Comparison of ENCODE assay signal across 8 mouse cellular contexts in genomic region chr15:91672645-91673568, GRCm38 (mm10). TPM values are rescaled to one million over a fixed set of nuclear protein-coding genes. Genes with fewer than 3 reads are reported as not detected.
DNase-seq lines count a peak whose midpoint lies in the region; ATAC-seq lines count a peak whose summit lies in the region.

Gene Lrrk2, plus strand, starts transcription at chr15:91673175.

- peak within 1 kb of the TSS; percentile 80 for H3K27ac ChIP-seq in embryonic facial prominence, embryonic 12.5 days
- H3K27ac ChIP-seq in limb, embryonic 10.5 days = peak within 1 kb of the TSS; percentile 83
- H3K27ac ChIP-seq in midbrain, embryonic 11.5 days (ENCODE audit: low read depth, low read length) = no peak within 1 kb of the TSS

- peak; percentile 96; the same call in 1 of the 2 replicates for ATAC-seq in embryonic facial prominence, embryonic 12.5 days (ENCODE audit: insufficient number of reproducible peaks, insufficient read depth, low FRiP score, low TSS enrichment)
- ATAC-seq in midbrain, embryonic 11.5 days (ENCODE audit: low FRiP score) = peak; percentile 99

- H3K36me3 ChIP-seq in embryonic facial prominence, embryonic 12.5 days = no peaks in the 10 kb centered on the region
- no peaks in the 10 kb centered on the region for H3K36me3 ChIP-seq in limb, embryonic 10.5 days
- H3K36me3 ChIP-seq in midbrain, embryonic 11.5 days (ENCODE audit: control insufficient read depth, insufficient read depth, low read length) = no peaks in the 10 kb centered on the region

- no peaks in the 10 kb centered on the region for H3K4me1 ChIP-seq in embryonic facial prominence, embryonic 12.5 days
- H3K4me1 ChIP-seq in limb, embryonic 10.5 days = peaks cover 19% of the 10 kb centered on the region; the same call in 1 of the 2 replicates
- H3K4me1 ChIP-seq in midbrain, embryonic 11.5 days (ENCODE audit: control insufficient read depth, insufficient read depth, low read length) = no peaks in the 10 kb centered on the region

- peak within 1 kb of the TSS; percentile 61 for H3K4me2 ChIP-seq in embryonic facial prominence, embryonic 12.5 days (replicated peaks)
- H3K4me2 ChIP-seq in midbrain, embryonic 11.5 days = peak within 1 kb of the TSS; percentile 48

- peak within 1 kb of the TSS; percentile 55 for H3K4me3 ChIP-seq in embryonic facial prominence, embryonic 12.5 days
- peak within 1 kb of the TSS; percentile 58 for H3K4me3 ChIP-seq in limb, embryonic 10.5 days
- H3K4me3 ChIP-seq in midbrain, embryonic 11.5 days (ENCODE audit: low read depth, low read length) = peak within 1 kb of the TSS; percentile 37

- H3K27me3 ChIP-seq in embryonic facial prominence, embryonic 12.5 days = no peaks in the 10 kb centered on the region
- no peaks in the 10 kb centered on the region for H3K27me3 ChIP-seq in limb, embryonic 10.5 days (ENCODE audit: low read depth, poor library complexity, severe bottlenecking)
- H3K27me3 ChIP-seq in midbrain, embryonic 11.5 days (ENCODE audit: control insufficient read depth, insufficient read depth, low read length) = no peaks in the 10 kb centered on the region

- H3K9me3 ChIP-seq in embryonic facial prominence, embryonic 12.5 days = no peaks in the 10 kb centered on the region
- no peaks in the 10 kb centered on the region for H3K9me3 ChIP-seq in limb, embryonic 10.5 days (replicated peaks)
- H3K9me3 ChIP-seq in midbrain, embryonic 11.5 days (ENCODE audit: control insufficient read depth, low read length) = no peaks in the 10 kb centered on the region

- WGBS in embryonic facial prominence, embryonic 12.5 days = 4% methylated on average over 37 of the region's 40 CpGs
- 3% methylated on average over 39 of the region's 40 CpGs for WGBS in limb, embryonic 10.5 days
- 3% methylated on average over 40 of the region's 40 CpGs for WGBS in midbrain, embryonic 11.5 days

- DNase-seq in adrenal gland, postnatal 14 days = peak; percentile 96
- peak; percentile 99 for DNase-seq in heart, adult 11 months
- DNase-seq in kidney, adult 11 months = peak; percentile 83
- DNase-seq in limb, embryonic 10.5 days (ENCODE audit: low spot score) = peak; percentile 84
- peak; percentile 96 for DNase-seq in midbrain, embryonic 11.5 days (ENCODE audit: low spot score, missing footprints)
- peak; percentile 65 for DNase-seq in right cerebral cortex, postnatal 4 days
- peak; percentile 53 for DNase-seq in yolk sac, embryonic 10.5 days (ENCODE audit: low spot score)

- peak within 1 kb of the TSS; percentile 72 for H3K9ac ChIP-seq in embryonic facial prominence, embryonic 12.5 days
- peak within 1 kb of the TSS; percentile 59 for H3K9ac ChIP-seq in midbrain, embryonic 11.5 days (ENCODE audit: low read length)

RNA-seq across cellular contexts. Expression of gene Lrrk2, which starts in this region (rescaled TPM):
- 31.0 and 44.6 TPM in 2 replicates for total RNA-seq in adrenal gland, postnatal 14 days (2021)
- 5.6 and 6.4 TPM in 2 replicates for polyA plus RNA-seq in embryonic facial prominence, embryonic 12.5 days (2016; fragmentation: Nextera tagmentation; extraction: Ambion mirVana)
- polyA plus RNA-seq in limb, embryonic 10.5 days (2016; fragmentation: Nextera tagmentation; extraction: Ambion mirVana) = 1.4 and 2.0 TPM in 2 replicates
- polyA plus RNA-seq in midbrain, embryonic 11.5 days (2014; fragmentation: Nextera tagmentation; extraction: Ambion mirVana) = 2.5 and 4.2 TPM in 2 replicates
